Mouse (Mus musculus): Measurements from ENCODE around the gene Olfr303.
"Not testable (repeated sequence)": the region's sequence is repeated elsewhere in the genome, so short reads cannot be mapped to it uniquely, and the experiment has no call there.

Olfr303 gene
- long read RNA-seq, experiment 1: 0 reads
- long read RNA-seq, experiment 2: 0 reads

DNA sequence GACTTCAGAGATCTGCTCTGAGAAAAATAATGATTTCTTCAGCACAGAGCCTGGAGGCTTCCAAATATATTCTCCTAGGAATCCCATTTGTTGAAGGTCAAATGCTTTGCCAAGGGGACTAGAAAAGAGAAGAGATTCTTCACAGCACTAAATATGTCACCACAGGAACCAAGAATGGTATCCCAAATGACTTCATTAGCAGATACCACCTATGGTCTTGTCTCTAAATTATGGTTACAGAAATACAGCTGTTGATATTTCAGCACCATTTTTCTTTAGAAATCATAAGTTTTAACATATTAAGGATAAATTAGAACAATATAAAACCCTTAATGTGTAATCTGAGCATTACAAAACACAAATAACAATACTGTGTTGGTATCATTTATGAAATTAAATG, at the start of gene Olfr303:
Gene Olfr303, minus strand, starts transcription at position 101 of the 400 bp plus-strand sequence.
- intact Hi-C loops (cut with DNase I): no loop called here

DNA sequence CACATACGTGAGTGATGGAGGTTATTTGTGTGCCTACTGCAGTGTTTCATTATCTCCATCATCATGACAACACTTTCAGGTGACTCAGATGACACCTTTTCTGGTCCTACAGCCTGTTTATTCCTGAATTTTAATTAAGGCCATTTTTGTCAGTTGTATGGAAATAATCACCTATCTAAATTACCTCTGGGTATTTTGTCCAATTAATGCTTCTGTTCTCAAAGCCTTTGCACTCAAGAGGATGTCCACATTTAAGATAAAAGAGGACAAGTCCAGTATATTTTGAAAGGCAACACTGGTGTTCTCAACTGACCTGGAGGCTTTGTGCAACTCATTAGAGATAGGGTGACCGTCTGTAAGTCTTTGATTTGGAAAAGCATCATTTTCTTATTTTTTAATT, 6.0 kb upstream of the Olfr303 start, which contains the start of gene Olfr301:
Gene Olfr301, plus strand, starts transcription at position 301 of the 400 bp plus-strand sequence.
- intact Hi-C loops (cut with DNase I): no loop called here

DNA sequence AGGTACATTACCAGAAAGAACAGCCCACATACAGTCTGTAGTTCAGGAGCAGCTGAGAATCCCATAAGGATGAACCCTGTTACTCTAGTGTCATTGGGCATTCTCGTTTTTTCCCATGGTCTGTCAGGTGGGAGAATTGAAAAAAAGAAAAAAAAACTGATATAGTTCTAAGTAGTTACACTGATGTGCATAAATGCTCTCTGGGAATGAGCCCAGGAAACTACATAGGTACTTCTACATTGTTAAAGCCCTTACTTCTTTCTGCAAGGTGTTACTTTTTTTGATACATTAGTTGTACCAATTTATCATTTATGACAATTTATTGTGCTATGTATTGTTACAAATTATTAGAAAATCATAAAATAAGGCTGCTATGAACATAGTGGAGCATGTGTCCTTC, 11.0 kb downstream of the Olfr303 start, which contains the start of gene Olfr304:
Gene Olfr304, minus strand, starts transcription at position 101 of the 400 bp plus-strand sequence.
- intact Hi-C loops (cut with DNase I): no loop called here

- intact Hi-C loops (cut with DNase I): no loop called here
Measured at GRCm38 (mm10) chr7:86385769-86386168, 11.8 kb downstream of the Olfr303 start.

DNA sequence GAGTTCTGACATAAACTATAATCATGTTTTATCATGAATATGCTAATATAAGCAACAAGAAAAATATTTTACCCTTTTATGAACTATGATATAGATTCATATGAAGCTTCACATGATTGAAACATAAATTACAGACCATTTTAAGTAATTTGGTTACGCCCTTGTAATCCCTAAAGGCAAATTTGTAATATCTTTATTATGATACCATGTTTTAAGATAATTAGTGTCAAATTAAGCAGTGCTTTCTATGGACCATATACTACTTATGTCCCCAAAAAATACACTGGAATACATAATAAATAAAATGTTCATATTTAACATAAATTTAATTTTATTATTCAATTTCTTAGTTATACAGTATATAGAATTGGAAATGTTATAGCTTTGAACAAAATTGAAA, 30.8 kb downstream of the Olfr303 start, which contains the start of gene Olfr305:
Gene Olfr305, minus strand, starts transcription at position 101 of the 400 bp plus-strand sequence.
- intact Hi-C loops (cut with DNase I): no loop called here

GRCm38 (mm10) chr7:86346296-86346695, 51.3 kb downstream of the Olfr303 start:
- intact Hi-C loops (cut with DNase I): not testable (repeated sequence)

DNA sequence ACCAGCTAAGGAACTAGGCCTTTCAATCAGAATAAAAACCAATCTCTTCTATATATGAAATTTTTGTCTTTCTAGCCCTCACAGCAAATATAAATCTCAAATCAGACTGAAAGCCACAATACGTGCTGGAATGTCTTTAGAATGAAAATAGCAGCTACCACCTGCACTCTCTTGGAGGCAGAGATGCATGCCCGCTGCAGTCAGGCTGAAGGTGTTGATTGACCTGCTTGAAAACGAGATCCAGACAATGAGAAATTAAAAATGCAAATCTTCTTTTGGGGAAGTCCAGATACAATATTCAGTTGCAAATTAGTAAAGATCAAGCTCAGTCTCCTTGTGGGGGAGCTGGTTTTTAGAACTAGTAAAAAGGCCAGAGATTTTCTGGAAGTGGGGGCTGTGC, 53.3 kb downstream of the Olfr303 start:
- intact Hi-C loops (cut with DNase I): no loop called here

- intact Hi-C loops (cut with DNase I): no loop called here
Measured at GRCm38 (mm10) chr7:86342881-86343565, 54.6 kb downstream of the Olfr303 start.

All from adrenal gland (tissue).